Mouse (Mus musculus) liver, embryonic 14.5 days (tissue): Measurements from ENCODE around the gene Arhgef40.

Source experiments
- CTCF ChIP-seq: IDR thresholded peaks from 2 replicates; pipeline ENCODE4 v1.5.1; 2016; ENCODE audit warnings: antibody characterized with exemption, low read depth, control low read depth
- EP300 ChIP-seq: IDR thresholded peaks from 2 replicates; pipeline ENCODE4 v1.6.1; 2016; ENCODE audit warnings: antibody characterized with exemption, low read depth

- TF ChIP-seq CTCF = peak; percentile 35; the same call in 1 of the 2 replicates
- TF ChIP-seq EP300 = no peak
Observed at GRCm38 (mm10) chr14:51996231-51996841, 11.8 kb downstream of the Arhgef40 start.
